Mouse (Mus musculus): ENCODE data around the gene Trim45. TPM values are rescaled to one million over a fixed set of nuclear protein-coding genes. Genes with fewer than 3 reads are reported as not detected.

Gene Trim45
- polyA plus RNA-seq, 1 experiment from 2014 or later = 2.1 TPM

GRCm38 (mm10) chr3:100922506-100923375 lies 739 bp downstream of the Trim45 start:
- DNase-seq (ENCODE audit: low spot score) (no peak), ATAC-seq (replicated peaks; ENCODE audit: low FRiP score) (peak; percentile 52)
- Histone ChIP-seq H3K9ac (ENCODE audit: low read depth, low read length) (peak overlapping the region; percentile 77), H3K9me3 (ENCODE audit: control insufficient read depth, low read length) (no peaks in the 10 kb centered on the region), H3K4me1 (replicated peaks; ENCODE audit: control insufficient read depth, insufficient read depth, low read length) (peaks cover 10% of the 10 kb centered on the region), H3K4me2 (peak overlapping the region; percentile 83), H3K27ac (ENCODE audit: low read depth, low read length) (peak overlapping the region; percentile 40; the same call in 1 of the 2 replicates), H3K36me3 (ENCODE audit: control insufficient read depth, insufficient read depth, low read length) (no peaks in the 10 kb centered on the region), H3K27me3 (replicated peaks; ENCODE audit: control insufficient read depth, insufficient read depth, low read length) (no peaks in the 10 kb centered on the region), H3K4me3 (ENCODE audit: low read depth, low read length) (peak overlapping the region; percentile 66)
- WGBS = 34% methylated on average over 28 of the region's 28 CpGs

GRCm38 (mm10) chr3:100924065-100924732 lies 2.2 kb downstream of the Trim45 start:
- Histone ChIP-seq H3K4me1 (replicated peaks; ENCODE audit: control insufficient read depth, insufficient read depth, low read length) (peaks cover 10% of the 10 kb centered on the region), H3K4me3 (ENCODE audit: low read depth, low read length) (no peak overlapping the region), H3K9ac (ENCODE audit: low read depth, low read length) (no peak overlapping the region), H3K27ac (ENCODE audit: low read depth, low read length) (no peak overlapping the region), H3K36me3 (ENCODE audit: control insufficient read depth, insufficient read depth, low read length) (no peaks in the 10 kb centered on the region; the same call in 1 of the 2 replicates), H3K4me2 (no peak overlapping the region), H3K9me3 (ENCODE audit: control insufficient read depth, low read length) (no peaks in the 10 kb centered on the region), H3K27me3 (replicated peaks; ENCODE audit: control insufficient read depth, insufficient read depth, low read length) (no peaks in the 10 kb centered on the region)
- ATAC-seq (replicated peaks; ENCODE audit: low FRiP score) (no peak), DNase-seq (ENCODE audit: low spot score) (no peak)
- 77% methylated on average over 6 of the region's 6 CpGs for WGBS

DNA sequence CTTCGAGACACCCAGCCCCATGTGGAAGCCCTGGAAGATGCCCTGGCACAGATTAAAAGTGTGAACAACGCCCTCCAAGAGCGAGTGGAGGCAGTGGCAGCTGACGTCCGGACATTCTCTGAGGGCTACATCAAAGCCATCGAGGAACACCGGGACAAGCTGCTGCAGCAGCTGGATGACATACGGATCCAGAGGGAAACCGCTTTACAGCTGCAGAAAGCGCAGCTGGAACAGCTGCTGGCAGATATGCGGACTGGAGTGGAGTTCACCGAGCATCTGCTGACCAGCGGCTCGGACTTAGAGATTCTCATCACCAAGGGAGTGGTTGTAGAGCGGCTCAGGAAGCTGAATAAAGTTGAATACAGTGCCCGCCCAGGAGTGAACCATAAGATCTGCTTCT lies 3.2 kb downstream of the Trim45 start:
- H3K9ac ChIP-seq (ENCODE audit: low read depth, low read length) = no peak overlapping the region
- no peak overlapping the region for H3K4me2 ChIP-seq
- H3K4me3 ChIP-seq (ENCODE audit: low read depth, low read length) = no peak overlapping the region
- no peak overlapping the region for H3K27ac ChIP-seq (ENCODE audit: low read depth, low read length)
- H3K9me3 ChIP-seq (ENCODE audit: control insufficient read depth, low read length) = no peaks in the 10 kb centered on the region
- DNase-seq (ENCODE audit: low spot score) (no peak), ATAC-seq (replicated peaks; ENCODE audit: low FRiP score) (no peak)
- 83% methylated on average over 16 of the region's 16 CpGs for WGBS
- H3K36me3 ChIP-seq (ENCODE audit: control insufficient read depth, insufficient read depth, low read length) = no peaks in the 10 kb centered on the region; the same call in 1 of the 2 replicates
- H3K4me1 ChIP-seq (replicated peaks; ENCODE audit: control insufficient read depth, insufficient read depth, low read length) = peaks cover 10% of the 10 kb centered on the region
- H3K27me3 ChIP-seq (replicated peaks; ENCODE audit: control insufficient read depth, insufficient read depth, low read length) = no peaks in the 10 kb centered on the region

GRCm38 (mm10) chr3:100931332-100932076 lies 9.5 kb downstream of the Trim45 start:
- WGBS = 90% methylated on average over 23 of the region's 23 CpGs
- H3K4me2 ChIP-seq = no peak overlapping the region
- H3K27me3 ChIP-seq (replicated peaks; ENCODE audit: control insufficient read depth, insufficient read depth, low read length) = no peaks in the 10 kb centered on the region
- no peaks in the 10 kb centered on the region for H3K9me3 ChIP-seq (ENCODE audit: control insufficient read depth, low read length)
- no peaks in the 10 kb centered on the region for H3K4me1 ChIP-seq (replicated peaks; ENCODE audit: control insufficient read depth, insufficient read depth, low read length)
- H3K4me3 ChIP-seq (ENCODE audit: low read depth, low read length) = no peak overlapping the region
- no peak overlapping the region for H3K27ac ChIP-seq (ENCODE audit: low read depth, low read length)
- H3K9ac ChIP-seq (ENCODE audit: low read depth, low read length) = no peak overlapping the region
- no peak for ATAC-seq (replicated peaks; ENCODE audit: low FRiP score)
- no peak for DNase-seq (ENCODE audit: low spot score)
- no peaks in the 10 kb centered on the region; the same call in 1 of the 2 replicates for H3K36me3 ChIP-seq (ENCODE audit: control insufficient read depth, insufficient read depth, low read length)

- ATAC-seq (replicated peaks; ENCODE audit: low FRiP score) (peak; percentile 61; the same call in 1 of the 2 replicates), DNase-seq (ENCODE audit: low spot score) (no peak)
- Histone ChIP-seq H3K4me2 (no peak overlapping the region), H3K9me3 (ENCODE audit: control insufficient read depth, low read length) (no peaks in the 10 kb centered on the region), H3K27me3 (replicated peaks; ENCODE audit: control insufficient read depth, insufficient read depth, low read length) (no peaks in the 10 kb centered on the region), H3K36me3 (ENCODE audit: control insufficient read depth, insufficient read depth, low read length) (no peaks in the 10 kb centered on the region; the same call in 1 of the 2 replicates), H3K9ac (ENCODE audit: low read depth, low read length) (no peak overlapping the region), H3K27ac (ENCODE audit: low read depth, low read length) (no peak overlapping the region), H3K4me1 (replicated peaks; ENCODE audit: control insufficient read depth, insufficient read depth, low read length) (no peaks in the 10 kb centered on the region), H3K4me3 (ENCODE audit: low read depth, low read length) (no peak overlapping the region)
- WGBS = 70% methylated on average over 11 of the region's 11 CpGs
Observed at GRCm38 (mm10) chr3:100932077-100932944, 10.3 kb downstream of the Trim45 start.

DNA sequence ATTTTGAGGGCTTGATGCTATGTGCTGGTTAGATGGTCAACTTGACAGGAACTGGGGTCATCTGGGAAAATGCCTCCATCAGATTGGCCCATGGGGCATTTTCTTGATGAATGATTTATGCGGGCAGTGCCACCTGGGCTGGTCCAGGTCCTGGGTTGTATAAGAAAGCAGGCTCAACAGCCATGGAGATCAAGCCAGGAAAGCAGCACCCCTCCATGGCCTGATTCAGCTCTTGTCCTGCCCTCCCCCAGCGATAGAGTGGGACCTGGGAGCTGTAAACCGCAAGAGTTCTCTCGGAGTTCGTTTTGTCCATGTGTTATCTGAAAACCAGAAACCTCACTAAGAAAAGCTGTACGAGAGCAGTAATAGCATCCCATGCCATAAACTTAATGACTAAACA lies 13.5 kb downstream of the Trim45 start:
- H3K9me3 ChIP-seq (ENCODE audit: control insufficient read depth, low read length) = no peaks in the 10 kb centered on the region
- no peak overlapping the region for H3K4me2 ChIP-seq
- DNase-seq (ENCODE audit: low spot score) = no peak
- no peak for ATAC-seq (replicated peaks; ENCODE audit: low FRiP score)
- H3K4me1 ChIP-seq (replicated peaks; ENCODE audit: control insufficient read depth, insufficient read depth, low read length) = no peaks in the 10 kb centered on the region
- no peaks in the 10 kb centered on the region for H3K27me3 ChIP-seq (replicated peaks; ENCODE audit: control insufficient read depth, insufficient read depth, low read length)
- 90% methylated on average over 6 of the region's 6 CpGs for WGBS
- no peak overlapping the region for H3K9ac ChIP-seq (ENCODE audit: low read depth, low read length)
- H3K27ac ChIP-seq (ENCODE audit: low read depth, low read length) = no peak overlapping the region
- H3K36me3 ChIP-seq (ENCODE audit: control insufficient read depth, insufficient read depth, low read length) = peaks cover 13% of the 10 kb centered on the region
- H3K4me3 ChIP-seq (ENCODE audit: low read depth, low read length) = no peak overlapping the region

DNA sequence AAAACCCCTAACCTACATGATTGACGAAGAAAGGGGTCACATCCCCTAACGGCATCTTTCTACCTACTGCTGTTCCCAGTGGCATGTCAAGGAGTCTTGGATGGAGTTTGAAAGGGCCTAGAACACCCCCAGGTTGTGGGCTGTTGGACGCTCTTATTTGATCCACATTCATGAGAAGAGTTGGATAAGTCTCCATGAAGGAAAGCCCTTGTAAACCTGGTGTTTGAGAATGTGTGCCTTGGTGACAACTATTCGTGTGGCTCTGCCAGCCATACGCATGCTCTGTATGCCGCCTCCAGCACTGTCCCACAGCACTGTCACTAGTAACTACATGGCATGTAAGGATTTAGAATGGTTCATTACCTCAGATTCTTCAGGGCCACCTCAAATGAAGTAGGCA lies 14.2 kb downstream of the Trim45 start:
- 92% methylated on average over 6 of the region's 6 CpGs for WGBS
- H3K4me1 ChIP-seq (replicated peaks; ENCODE audit: control insufficient read depth, insufficient read depth, low read length) = no peaks in the 10 kb centered on the region
- no peak overlapping the region for H3K4me2 ChIP-seq
- no peaks in the 10 kb centered on the region for H3K9me3 ChIP-seq (ENCODE audit: control insufficient read depth, low read length)
- no peak overlapping the region for H3K4me3 ChIP-seq (ENCODE audit: low read depth, low read length)
- H3K27ac ChIP-seq (ENCODE audit: low read depth, low read length) = no peak overlapping the region
- DNase-seq (ENCODE audit: low spot score) = no peak
- H3K9ac ChIP-seq (ENCODE audit: low read depth, low read length) = no peak overlapping the region
- H3K27me3 ChIP-seq (replicated peaks; ENCODE audit: control insufficient read depth, insufficient read depth, low read length) = no peaks in the 10 kb centered on the region
- H3K36me3 ChIP-seq (ENCODE audit: control insufficient read depth, insufficient read depth, low read length) = peaks cover 16% of the 10 kb centered on the region
- ATAC-seq (replicated peaks; ENCODE audit: low FRiP score) = no peak

- Histone ChIP-seq H3K27me3 (replicated peaks; ENCODE audit: control insufficient read depth, insufficient read depth, low read length) (no peaks in the 10 kb centered on the region), H3K9ac (ENCODE audit: low read depth, low read length) (no peak overlapping the region), H3K36me3 (ENCODE audit: control insufficient read depth, insufficient read depth, low read length) (peaks cover 24% of the 10 kb centered on the region), H3K27ac (ENCODE audit: low read depth, low read length) (no peak overlapping the region), H3K9me3 (ENCODE audit: control insufficient read depth, low read length) (no peaks in the 10 kb centered on the region), H3K4me1 (replicated peaks; ENCODE audit: control insufficient read depth, insufficient read depth, low read length) (no peaks in the 10 kb centered on the region), H3K4me2 (no peak overlapping the region), H3K4me3 (ENCODE audit: low read depth, low read length) (no peak overlapping the region)
- ATAC-seq (replicated peaks; ENCODE audit: low FRiP score) = no peak
- WGBS = 92% methylated on average over 4 of the region's 4 CpGs
- no peak for DNase-seq (ENCODE audit: low spot score)
Observed at GRCm38 (mm10) chr3:100938211-100938610, 16.2 kb downstream of the Trim45 start.

Data from liver, embryonic 11.5 days (tissue).